Comparison of ENCODE assay signal across 9 mouse cellular contexts in the genomic region with DNA sequence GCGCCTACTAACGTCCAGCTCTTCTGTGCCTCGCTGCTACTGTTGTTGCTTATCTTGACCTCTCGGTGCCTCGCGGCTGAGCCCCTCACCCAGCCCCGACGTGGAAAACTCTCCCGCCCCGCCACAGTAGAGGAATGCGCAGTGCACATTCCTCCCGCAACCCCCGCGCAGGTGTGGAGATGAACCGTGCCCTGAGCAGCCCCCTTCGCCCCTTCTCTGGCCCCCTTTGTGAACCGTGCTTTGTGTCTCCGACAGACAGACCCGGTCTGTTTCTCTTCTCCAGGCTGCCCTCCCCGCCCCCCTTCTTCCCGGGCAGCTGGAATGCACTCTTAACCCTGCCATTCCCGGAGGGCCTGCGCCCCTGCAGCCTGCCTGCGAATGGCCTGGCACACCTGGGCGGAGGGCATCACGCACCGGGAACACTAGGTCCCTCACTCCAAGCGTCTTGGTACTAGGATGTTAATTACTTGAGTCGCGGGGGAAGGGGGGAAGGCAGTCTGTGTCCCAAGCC. TPM values are rescaled to one million over a fixed set of nuclear protein-coding genes. Genes with fewer than 3 reads are reported as not detected.
DNase-seq lines count a peak whose midpoint lies in the region; ATAC-seq lines count a peak whose summit lies in the region.
"Had no signal": no experiment of that assay in that cellular context is flagged by ENCODE, and none has a peak within 500 bp of the region (broad histone marks: within the 10 kb centered on the region; RNA-seq: fewer than 3 reads in every experiment).

No protein-coding gene starts in this region.

- ATAC-seq in midbrain, embryonic 16.5 days: peak; percentile 23; the same call in 1 of the 2 replicates

- H3K4me2 ChIP-seq in midbrain, embryonic 16.5 days (ENCODE audit: low read length): peak overlapping the region; percentile 72

- H3K27me3 ChIP-seq in midbrain, embryonic 16.5 days (ENCODE audit: control insufficient read depth, insufficient read depth, low read depth, low read length): peaks cover 39% of the 10 kb centered on the region

- peaks cover 28% of the 10 kb centered on the region for H3K4me1 ChIP-seq in midbrain, embryonic 16.5 days (ENCODE audit: control insufficient read depth, insufficient read depth, low read length)

- peak overlapping the region; percentile 42 for H3K4me3 ChIP-seq in midbrain, embryonic 16.5 days (ENCODE audit: low read depth, low read length)

- DNase-seq in kidney, adult 11 months: peak; percentile 19
- no peak for DNase-seq in kidney, adult 8-10 months
- DNase-seq in forelimb bud, embryonic 11.5 days (ENCODE audit: low read depth, low spot score): peak; percentile 68
- DNase-seq in kidney, postnatal 4 days: peak; percentile 71 to 83
- DNase-seq in cerebellum, postnatal 4 days (ENCODE audit: low spot score in 2 of 2): no peak
- DNase-seq in adrenal gland, adult 8-10 months: no peak
- DNase-seq in frontal cortex, adult 2 months (ENCODE audit: extremely low spot score in 1 of 2, low spot score in 1 of 2): no peak

- H3K9me3 ChIP-seq in midbrain, embryonic 16.5 days (replicated peaks; ENCODE audit: control insufficient read depth, low read length, poor library complexity, severe bottlenecking): no peaks in the 10 kb centered on the region

- H3K27ac ChIP-seq in midbrain, embryonic 16.5 days (ENCODE audit: low read length): no peak overlapping the region

- H3K9ac ChIP-seq in midbrain, embryonic 16.5 days (ENCODE audit: low read depth, low read length): peak overlapping the region; percentile 15

- H3K36me3 ChIP-seq in midbrain, embryonic 16.5 days (ENCODE audit: control insufficient read depth, insufficient read depth, low read length): no peaks in the 10 kb centered on the region

- WGBS in midbrain, embryonic 16.5 days: 2% methylated on average over 29 of the region's 30 CpGs

RNA-seq across cellular contexts. Expression of a gene that starts 0.9 kb away (rescaled TPM):
- polyA plus RNA-seq in midbrain, embryonic 16.5 days (2015; fragmentation: Nextera tagmentation; extraction: Ambion mirVana): 0.91 and 1.2 TPM in 2 replicates
- under 1 TPM; 0.35 to 0.81 (median 0.55) TPM for total RNA-seq in adrenal gland, adult 8-10 months (2022)
- 1.3 and 1.4 TPM in 2 replicates for polyA plus RNA-seq in frontal cortex, adult 2 months (2012; rRNA removed)

RNA-seq across cellular contexts. Expression of a gene that starts 11.3 kb away (rescaled TPM):
- not detected in 2 replicates for polyA plus RNA-seq in midbrain, embryonic 16.5 days (2015; fragmentation: Nextera tagmentation; extraction: Ambion mirVana)
- not detected for total RNA-seq in adrenal gland, adult 8-10 months (2022)
- not detected in 2 replicates for polyA plus RNA-seq in frontal cortex, adult 2 months (2012; rRNA removed)
- polyA plus RNA-seq: gonadal fat pad, adult 2 months had no signal

Comparison
In these comparisons a context has a peak if more than half of its experiments do, and no peak if none do; other contexts are left out.
1. DNase-seq: peak in kidney, adult 11 months (single experiment), forelimb bud, embryonic 11.5 days (single experiment) and kidney, postnatal 4 days (2 of 2); none in kidney, adult 8-10 months (0 of 2), cerebellum, postnatal 4 days (0 of 2), adrenal gland, adult 8-10 months (single experiment) and frontal cortex, adult 2 months (0 of 2).